Mouse (Mus musculus) CH12.LX (cell line): ENCODE results near the gene Smg6. TPM values are rescaled to one million over a fixed set of nuclear protein-coding genes. Genes with fewer than 3 reads are reported as not detected.
A peak's percentile ranks its signal among the peaks of the same experiment; 100 is the strongest.

Experiments used
- DNase-seq: peaks from one replicate; pipeline ENCODE4 v3.0.0-alpha.2; 2013; ENCODE audit errors: extremely low read depth
- H3K27ac ChIP-seq: 2 replicates; pipeline ENCODE4 v1.5.1; 2012; ENCODE audit warnings: low read depth, mild to moderate bottlenecking, control low read depth, moderate library complexity; ENCODE audit not compliant: insufficient read depth
- H3K27me3 ChIP-seq: replicated peaks from 2 replicates; pipeline ENCODE3; 2012; ENCODE audit warnings: inconsistent platforms
- H3K36me3 ChIP-seq, 2 experiments: replicated peaks in 1 of 2; 2 replicates each; pipeline versions ENCODE3 to v1.6.1; 2012; ENCODE audit warnings: inconsistent platforms in 1 of 2, low read length in 1 of 2, mild to moderate bottlenecking in 1 of 2, mixed read lengths in 1 of 2, moderate library complexity in 1 of 2; ENCODE audit not compliant: control insufficient read depth in 1 of 2, insufficient read depth in 1 of 2
- H3K4me1 ChIP-seq, 2 experiments: 2 replicates each; pipeline ENCODE4 v1.6.1; 2012; ENCODE audit warnings: inconsistent platforms in 1 of 2, moderate library complexity in 1 of 2; ENCODE audit not compliant: insufficient read depth in 2 of 2, control insufficient read depth in 1 of 2
- H3K4me2 ChIP-seq: 2 replicates; pipeline ENCODE4 v1.6.1; 2012; ENCODE audit warnings: low read depth, mild to moderate bottlenecking, control low read depth; ENCODE audit not compliant: poor library complexity, insufficient read depth, severe bottlenecking
- H3K4me3 ChIP-seq, 3 experiments: fragments of 150-350 bp in 1 of 3; sonication (generic) in 1 of 3; replicated peaks in 1 of 3; 2 replicates each; pipeline versions ENCODE3 to v1.5.1; 2011 to 2012; ENCODE audit warnings: low read depth in 2 of 3, low read length in 2 of 3, mild to moderate bottlenecking in 2 of 3, moderate library complexity in 2 of 3, control low read depth in 1 of 3, improper control_type of control experiment in 1 of 3, inconsistent platforms in 1 of 3, mixed read lengths in 1 of 3; ENCODE audit not compliant: poor library complexity in 1 of 3
- H3K79me2 ChIP-seq: replicated peaks from 2 replicates; pipeline ENCODE4 v1.6.1; 2012; ENCODE audit warnings: mild to moderate bottlenecking, moderate library complexity; ENCODE audit not compliant: control insufficient read depth, poor library complexity, insufficient read depth, severe bottlenecking; ENCODE audit errors: extremely low read depth
- H3K9ac ChIP-seq: 2 replicates; pipeline ENCODE4 v1.6.1; 2012; ENCODE audit warnings: low read depth, mild to moderate bottlenecking, control low read depth, moderate library complexity; ENCODE audit not compliant: insufficient read depth
- H3K9me3 ChIP-seq: replicated peaks from 2 replicates; pipeline ENCODE3; 2012; ENCODE audit warnings: low read length, inconsistent platforms, mixed read lengths
- BHLHE40 ChIP-seq: IDR thresholded peaks from 2 replicates; pipeline ENCODE4 v1.6.1; 2011; ENCODE audit warnings: mild to moderate bottlenecking, low read depth, low read length, improper control_type of control experiment
- CHD2 ChIP-seq: IDR thresholded peaks from 2 replicates; pipeline ENCODE4 v1.6.1; 2011; ENCODE audit warnings: low read length, improper control_type of control experiment
- CTCF ChIP-seq, 2 experiments: IDR thresholded peaks in 1 of 2; conservative IDR thresholded peaks in 1 of 2; 2 replicates each; pipeline ENCODE4 v1.5.1; 2011 to 2012; ENCODE audit warnings: low read depth in 2 of 2, low read length in 2 of 2, improper control_type of control experiment in 1 of 2, inconsistent platforms in 1 of 2, mild to moderate bottlenecking in 1 of 2, moderate library complexity in 1 of 2
- E2F4 ChIP-seq: IDR thresholded peaks from 2 replicates; pipeline ENCODE4 v1.6.1; 2011; ENCODE audit warnings: low read depth, low read length, improper control_type of control experiment; ENCODE audit not compliant: insufficient replicate concordance
- HCFC1 ChIP-seq: IDR thresholded peaks from 2 replicates; pipeline ENCODE4 v1.6.1; 2012; ENCODE audit warnings: low read depth, mild to moderate bottlenecking, inconsistent platforms, low read length, improper control_type of control experiment
- KAT2A ChIP-seq: IDR thresholded peaks from 2 replicates; pipeline ENCODE4 v1.6.1; 2012; ENCODE audit warnings: low read length, improper control_type of control experiment, inconsistent platforms; ENCODE audit not compliant: insufficient replicate concordance
- MAFK ChIP-seq: IDR thresholded peaks from 2 replicates; pipeline ENCODE4 v1.6.1; 2011; ENCODE audit warnings: low read length, improper control_type of control experiment; ENCODE audit not compliant: insufficient replicate concordance
- MAZ ChIP-seq: IDR thresholded peaks from 2 replicates; pipeline ENCODE4 v1.6.1; 2012; ENCODE audit warnings: low read depth, mild to moderate bottlenecking, inconsistent platforms, low read length, improper control_type of control experiment, moderate library complexity
- POLR2A ChIP-seq: IDR thresholded peaks from 2 replicates; pipeline ENCODE4 v1.6.1; 2011; ENCODE audit warnings: low read depth, mild to moderate bottlenecking, improper control_type of control experiment, low read length
- POLR2AphosphoS2 ChIP-seq: IDR thresholded peaks from 2 replicates; pipeline ENCODE4 v1.6.1; 2011; ENCODE audit warnings: low read depth, low read length, improper control_type of control experiment
- SIN3A ChIP-seq: IDR thresholded peaks from 2 replicates; pipeline ENCODE4 v1.6.1; 2012; ENCODE audit warnings: low read length, improper control_type of control experiment, inconsistent platforms
- UBTF ChIP-seq: IDR thresholded peaks from 2 replicates; pipeline ENCODE4 v1.6.1; 2012; ENCODE audit warnings: low read depth, mild to moderate bottlenecking, inconsistent platforms, low read length, improper control_type of control experiment, moderate library complexity
- ZMIZ1 ChIP-seq: IDR thresholded peaks from 2 replicates; pipeline ENCODE4 v1.6.1; 2012; ENCODE audit warnings: low read depth, mild to moderate bottlenecking, inconsistent platforms, low read length, improper control_type of control experiment
- dilution Hi-C: fragments of 300-500 bp; cut with MboI; formaldehyde crosslinking; loops from 2 replicates; pipeline ENCODE4 v1.14.3; 2020; ENCODE audit warnings: low sequenced_read_pairs; ENCODE audit not compliant: extremely low pct_unique_long_range_greater_than_20kb, extremely low pct_ligation_motif_present
- in situ Hi-C: fragments of 300-500 bp; cut with MboI; formaldehyde crosslinking; loops from 3 replicates; pipeline ENCODE4 v1.14.3; 2019; ENCODE audit warnings: low sequenced_read_pairs, low pct_ligation_motif_present, low pct_unique_long_range_greater_than_20kb, mixed read lengths
- polyA plus RNA-seq: library from polyadenylated mRNA; unstranded; fragments of >175 nt; gene quantifications from 2 replicates; pipeline ENCODE4 v1.2.1, GENCODE M21; 2012; ENCODE audit warnings: low read depth; ENCODE audit not compliant: insufficient read length
- total RNA-seq, 2 experiments: library from RNA; depleted of rRNA; stranded (reverse); fragments of 300-350 nt in 1 of 2; fragments of >200 nt in 1 of 2; gene quantifications; 2 replicates each; pipeline ENCODE4 v1.2.3; 2012 to 2014

Gene Smg6
- total and polyA plus RNA-seq, 3 experiments, result 9.0 to 18.5 (median 12.1) TPM

GRCm38 (mm10) chr11:74895980-74896900 is 29.4 kb upstream of the Smg6 start (continued):
- no peak for TF ChIP-seq E2F4
- no peak for TF ChIP-seq UBTF
- no peak for TF ChIP-seq MAFK
- TF ChIP-seq ZMIZ1, result no peak
- no peak for TF ChIP-seq KAT2A
- no peak for TF ChIP-seq POLR2A
- no peak for TF ChIP-seq HCFC1
- no peak for TF ChIP-seq CHD2
- TF ChIP-seq CTCF (conservative IDR thresholded peaks at IDR 0.05 in 1 of 2, IDR thresholded peaks at IDR 0.05 in 1 of 2; ENCODE audit: low read depth in 2 of 2, low read length in 2 of 2), result peak in 1 of 2 experiments; percentile 59; a peak in 2 of 4 replicates

GRCm38 (mm10) chr11:74896901-74897677 is 28.5 kb upstream of the Smg6 start, which contains the start of gene Sgsm2:
Gene Sgsm2 (minus strand): TSS chr11:74897060.
- Histone ChIP-seq H3K9me3 (no peaks in the 10 kb centered on the region), H3K27me3 (no peaks in the 10 kb centered on the region), H3K4me2 (peak within 1 kb of the TSS; percentile 80), H3K36me3 (peaks cover 22 to 31% of the 10 kb centered on the region in 2 experiments), H3K4me1 (peaks cover 5 to 38% of the 10 kb centered on the region in 2 experiments; a peak in 3 of 4 replicates), H3K4me3 (peak within 1 kb of the TSS; percentile 59 to 97 (median 91)), H3K27ac (peak within 1 kb of the TSS; percentile 41), H3K79me2 (peaks cover 42% of the 10 kb centered on the region), H3K9ac (peak within 1 kb of the TSS; percentile 56)
- peak; percentile 51 for DNase-seq
- TF ChIP-seq SIN3A (0 out of 2 replicates have a peak, but pooled peaks have one; percentile 7), UBTF (peak; percentile 26; the same call in 1 of the 2 replicates), POLR2AphosphoS2 (no peak), MAZ (peak; percentile 50; the same call in 1 of the 2 replicates), BHLHE40 (no peak)
- in situ Hi-C loops, result no loop called here
- dilution Hi-C loops, result no loop called here
